Mouse (Mus musculus) spleen, adult 2 months (tissue): Measurements from ENCODE around the gene Agbl4. TPM values are rescaled to one million over a fixed set of nuclear protein-coding genes. Genes with fewer than 3 reads are reported as not detected.

Experiments used
- DNase-seq, 2 experiments: peaks; one replicate each; pipeline versions ENCODE4 v3.0.0 to v3.0.0-alpha.2; 2012 to 2021; ENCODE audit warnings: low spot score in 2 of 2, low read depth in 1 of 2
- H3K27ac ChIP-seq: fragments of 200-500 bp; 2 replicates; pipeline ENCODE4 v1.5.1; 2012; ENCODE audit warnings: low read length, inconsistent platforms; ENCODE audit not compliant: insufficient read depth
- H3K27me3 ChIP-seq: fragments of 200-500 bp; 2 replicates; pipeline ENCODE4 v1.6.1; 2012; ENCODE audit warnings: mild to moderate bottlenecking, moderate library complexity, low read length, inconsistent platforms; ENCODE audit not compliant: control insufficient read depth, insufficient read depth
- H3K36me3 ChIP-seq: fragments of 200-500 bp; 2 replicates; pipeline ENCODE4 v1.6.1; 2012; ENCODE audit warnings: mild to moderate bottlenecking, low read length, inconsistent platforms; ENCODE audit not compliant: control insufficient read depth, insufficient read depth
- H3K4me1 ChIP-seq: fragments of 200-500 bp; 2 replicates; pipeline ENCODE4 v1.6.1; 2011; ENCODE audit warnings: inconsistent platforms; ENCODE audit not compliant: control insufficient read depth, insufficient read depth, insufficient read length
- H3K4me3 ChIP-seq: fragments of 200-500 bp; 2 replicates; pipeline ENCODE4 v1.5.1; 2011; ENCODE audit warnings: mild to moderate bottlenecking, inconsistent platforms; ENCODE audit not compliant: insufficient read depth, insufficient read length; ENCODE audit errors: extremely low read depth
- CTCF ChIP-seq: fragments of 200-500 bp; IDR thresholded peaks from 2 replicates; pipeline ENCODE4 v1.5.1; 2011; ENCODE audit warnings: mild to moderate bottlenecking, inconsistent platforms; ENCODE audit not compliant: insufficient read depth, insufficient read length, insufficient replicate concordance; ENCODE audit errors: extremely low read depth
- POLR2A ChIP-seq: fragments of 200-500 bp; IDR thresholded peaks from 2 replicates; pipeline ENCODE4 v1.6.1; 2011; ENCODE audit warnings: low read depth, low read length, inconsistent platforms
- WGBS: fragments of 180-500 bp; shearing (Covaris S2); methylation state at CpG from one replicate; pipeline ENCODE4 v1.1.7; 2018; 5-methylcytosine and 5-hydroxymethylcytosine counted together
- polyA plus RNA-seq: library from polyadenylated mRNA; depleted of rRNA; stranded (reverse); fragments of >200 nt; gene quantifications from 2 replicates; pipeline ENCODE4 v1.2.3, GENCODE M21; 2012

Gene Agbl4
- polyA plus RNA-seq, 1 experiment, result 0.18 TPM

GRCm38 (mm10) chr4:110674121-110674520 is 276.7 kb downstream of the Agbl4 start:
- no peak overlapping the region for H3K4me3 ChIP-seq
- DNase-seq, result no peak
- no peaks in the 10 kb centered on the region for H3K4me1 ChIP-seq
- H3K27ac ChIP-seq, result no peak overlapping the region
- H3K36me3 ChIP-seq, result no peaks in the 10 kb centered on the region
- no peaks in the 10 kb centered on the region for H3K27me3 ChIP-seq
- TF ChIP-seq CTCF (no peak), POLR2A (no peak)
- WGBS, result 77% methylated on average over 1 of the region's 1 CpGs

GRCm38 (mm10) chr4:110735141-110735540 is 337.7 kb downstream of the Agbl4 start:
- Histone ChIP-seq H3K27ac (no peak overlapping the region), H3K4me3 (no peak overlapping the region), H3K36me3 (no peaks in the 10 kb centered on the region), H3K27me3 (no peaks in the 10 kb centered on the region), H3K4me1 (no peaks in the 10 kb centered on the region)
- no peak for TF ChIP-seq CTCF
- no peak for TF ChIP-seq POLR2A
- WGBS, result 90% methylated on average over 1 of the region's 1 CpGs
- no peak for DNase-seq

- WGBS, result 79% methylated on average over 2 of the region's 2 CpGs
- Histone ChIP-seq H3K4me3 (no peak overlapping the region), H3K27ac (no peak overlapping the region), H3K27me3 (no peaks in the 10 kb centered on the region), H3K4me1 (no peaks in the 10 kb centered on the region), H3K36me3 (no peaks in the 10 kb centered on the region)
- TF ChIP-seq CTCF (no peak), POLR2A (no peak)
- DNase-seq, result no peak
Observed at GRCm38 (mm10) chr4:110757941-110758340, 360.5 kb downstream of the Agbl4 start.

- Histone ChIP-seq H3K4me3 (no peak overlapping the region), H3K36me3 (no peaks in the 10 kb centered on the region), H3K4me1 (no peaks in the 10 kb centered on the region), H3K27ac (no peak overlapping the region), H3K27me3 (no peaks in the 10 kb centered on the region)
- no peak for TF ChIP-seq CTCF
- no peak for DNase-seq
- WGBS, result 78% methylated on average over 4 of the region's 4 CpGs
Observed at GRCm38 (mm10) chr4:110788596-110788995, 391.1 kb downstream of the Agbl4 start.

GRCm38 (mm10) chr4:110799902-110800301 is 402.4 kb downstream of the Agbl4 start:
- 86% methylated on average over 4 of the region's 4 CpGs for WGBS
- Histone ChIP-seq H3K27ac (no peak overlapping the region), H3K4me1 (no peaks in the 10 kb centered on the region), H3K36me3 (no peaks in the 10 kb centered on the region), H3K27me3 (no peaks in the 10 kb centered on the region), H3K4me3 (no peak overlapping the region)
- no peak for DNase-seq
- TF ChIP-seq POLR2A (no peak), CTCF (no peak)

- no peak overlapping the region for H3K4me3 ChIP-seq
- no peaks in the 10 kb centered on the region for H3K27me3 ChIP-seq
- no peak for DNase-seq
- TF ChIP-seq POLR2A (no peak), CTCF (no peak)
- WGBS, result 72% methylated on average over 1 of the region's 1 CpGs
- H3K4me1 ChIP-seq, result no peaks in the 10 kb centered on the region
- H3K27ac ChIP-seq, result no peak overlapping the region
- no peaks in the 10 kb centered on the region for H3K36me3 ChIP-seq
Observed at GRCm38 (mm10) chr4:110810947-110811346, 413.5 kb downstream of the Agbl4 start.

- no peak for TF ChIP-seq CTCF
- TF ChIP-seq POLR2A, result no peak
- no peak overlapping the region for H3K4me3 ChIP-seq
- no peaks in the 10 kb centered on the region for H3K4me1 ChIP-seq
- DNase-seq, result no peak
- H3K27me3 ChIP-seq, result no peaks in the 10 kb centered on the region
- WGBS, result 76% methylated on average over 1 of the region's 1 CpGs
- H3K36me3 ChIP-seq, result no peaks in the 10 kb centered on the region
- H3K27ac ChIP-seq, result no peak overlapping the region
Observed at GRCm38 (mm10) chr4:110832776-110833175, 435.3 kb downstream of the Agbl4 start.
